Mouse (Mus musculus) kidney, embryonic 16.5 days (tissue): ENCODE data around the gene Gm7534. TPM values are rescaled to one million over a fixed set of nuclear protein-coding genes. Genes with fewer than 3 reads are reported as not detected.

Source experiments
- ATAC-seq: fragments of 200-750 bp; cut with Nextera tagmentation; 2 replicates; pipeline ENCODE4 v1.8.0; 2017; ENCODE audit warnings: moderate TSS enrichment; ENCODE audit not compliant: low FRiP score, low TSS enrichment
- H3K27ac ChIP-seq: fragments of 300-500 bp; sonication (generic); 2 replicates; pipeline ENCODE4 v1.5.1; 2014; ENCODE audit warnings: low read length
- H3K27me3 ChIP-seq: fragments of 300-500 bp; sonication (generic); 2 replicates; pipeline ENCODE4 v1.6.1; 2014; ENCODE audit warnings: low read length, control low read depth, mixed read lengths; ENCODE audit not compliant: insufficient read depth
- H3K36me3 ChIP-seq: fragments of 300-500 bp; sonication (generic); 2 replicates; pipeline ENCODE4 v1.6.1; 2014; ENCODE audit warnings: low read length, control low read depth, mixed read lengths; ENCODE audit not compliant: insufficient read depth
- H3K4me1 ChIP-seq: fragments of 300-500 bp; sonication (generic); 2 replicates; pipeline ENCODE4 v1.6.1; 2014; ENCODE audit warnings: low read length, control low read depth, mixed read lengths; ENCODE audit not compliant: insufficient read depth
- H3K4me2 ChIP-seq: fragments of 300-500 bp; sonication (generic); replicated peaks from 2 replicates; pipeline ENCODE4 v1.6.1; 2014; ENCODE audit warnings: low read depth, low read length
- H3K4me3 ChIP-seq: fragments of 300-500 bp; sonication (generic); 2 replicates; pipeline ENCODE4 v1.5.1; 2014; ENCODE audit warnings: mild to moderate bottlenecking, low read length
- H3K9ac ChIP-seq: fragments of 300-500 bp; sonication (generic); replicated peaks from 2 replicates; pipeline ENCODE4 v1.6.1; 2014; ENCODE audit warnings: low read length
- H3K9me3 ChIP-seq: fragments of 300-500 bp; sonication (generic); 2 replicates; pipeline ENCODE4 v1.6.1; 2016; ENCODE audit warnings: low read length, control low read depth
- WGBS: fragments of 180-500 bp; shearing (Covaris S2); extraction: QIAGEN DNeasy Blood & Tissue Kit; methylation state at CpG from one replicate; pipeline ENCODE4 v1.1.7; 2014; 5-methylcytosine and 5-hydroxymethylcytosine counted together
- polyA plus RNA-seq: library from polyadenylated mRNA; unstranded; fragments of >200 nt; fragmentation: Nextera tagmentation; extraction: Ambion mirVana; gene quantifications from 2 replicates; pipeline ENCODE4 v1.2.1, GENCODE M21; 2015

The Gm7534 gene
- polyA plus RNA-seq = 0.25 and 0.28 TPM in 2 replicates

- H3K4me2 ChIP-seq = no peak within 1 kb of the TSS
- H3K36me3 ChIP-seq = no peaks in the 10 kb centered on the region
- no peaks in the 10 kb centered on the region for H3K9me3 ChIP-seq
- no peak within 1 kb of the TSS for H3K27ac ChIP-seq
- H3K9ac ChIP-seq = no peak within 1 kb of the TSS
- H3K4me3 ChIP-seq = no peak within 1 kb of the TSS
- peaks cover 7% of the 10 kb centered on the region; the same call in 1 of the 2 replicates for H3K4me1 ChIP-seq
- 96% methylated on average over 4 of the region's 4 CpGs for WGBS
- H3K27me3 ChIP-seq = no peaks in the 10 kb centered on the region
- ATAC-seq = no peak
Measured at GRCm38 (mm10) chr4:134202904-134203303, at the start of gene Gm7534. Gene Gm7534, minus strand, starts transcription at chr4:134203004.

GRCm38 (mm10) chr4:134252131-134252910, 49.5 kb upstream of the Gm7534 start:
- Histone ChIP-seq H3K27me3 (peaks cover 61% of the 10 kb centered on the region), H3K36me3 (no peaks in the 10 kb centered on the region), H3K4me2 (peak overlapping the region; percentile 92), H3K9ac (peak overlapping the region; percentile 66), H3K4me3 (peak overlapping the region; percentile 52), H3K27ac (peak overlapping the region; percentile 36), H3K4me1 (peaks cover 62% of the 10 kb centered on the region), H3K9me3 (no peaks in the 10 kb centered on the region)
- 14% methylated on average over 22 of the region's 22 CpGs for WGBS
- ATAC-seq = no peak

- ATAC-seq = no peak
- Histone ChIP-seq H3K4me3 (peak overlapping the region; percentile 52), H3K36me3 (no peaks in the 10 kb centered on the region), H3K27me3 (peaks cover 65% of the 10 kb centered on the region), H3K27ac (no peak overlapping the region), H3K4me2 (peak overlapping the region; percentile 92), H3K9ac (peak overlapping the region; percentile 66), H3K4me1 (peaks cover 55% of the 10 kb centered on the region), H3K9me3 (no peaks in the 10 kb centered on the region)
- under 1% methylated on average over 90 of the region's 91 CpGs for WGBS
Measured at GRCm38 (mm10) chr4:134251241-134252130, 48.7 kb upstream of the Gm7534 start.

GRCm38 (mm10) chr4:134250930-134251240, 48.1 kb upstream of the Gm7534 start:
- WGBS = 13% methylated on average over 10 of the region's 10 CpGs
- Histone ChIP-seq H3K9ac (peak overlapping the region; percentile 66), H3K4me3 (peak overlapping the region; percentile 52), H3K9me3 (no peaks in the 10 kb centered on the region), H3K4me2 (peak overlapping the region; percentile 92), H3K4me1 (peaks cover 56% of the 10 kb centered on the region), H3K27me3 (peaks cover 65% of the 10 kb centered on the region), H3K36me3 (no peaks in the 10 kb centered on the region), H3K27ac (no peak overlapping the region)
- no peak for ATAC-seq

GRCm38 (mm10) chr4:134250116-134250929, 47.5 kb upstream of the Gm7534 start:
- peak overlapping the region; percentile 52 for H3K4me3 ChIP-seq
- H3K27ac ChIP-seq = no peak overlapping the region
- peak overlapping the region; percentile 58; the same call in 1 of the 2 replicates for H3K9ac ChIP-seq
- H3K9me3 ChIP-seq = no peaks in the 10 kb centered on the region
- ATAC-seq = no peak
- WGBS = 11% methylated on average over 27 of the region's 27 CpGs
- H3K27me3 ChIP-seq = peaks cover 65% of the 10 kb centered on the region
- peak overlapping the region; percentile 92 for H3K4me2 ChIP-seq
- peaks cover 55% of the 10 kb centered on the region for H3K4me1 ChIP-seq
- H3K36me3 ChIP-seq = no peaks in the 10 kb centered on the region

- WGBS = under 1% methylated on average over 30 of the region's 30 CpGs
- Histone ChIP-seq H3K27me3 (peaks cover 65% of the 10 kb centered on the region), H3K36me3 (no peaks in the 10 kb centered on the region), H3K9me3 (no peaks in the 10 kb centered on the region), H3K4me3 (peak overlapping the region; percentile 52), H3K4me1 (peaks cover 58% of the 10 kb centered on the region), H3K4me2 (peak overlapping the region; percentile 92), H3K9ac (peak overlapping the region; percentile 58), H3K27ac (no peak overlapping the region)
- peak; percentile 21 for ATAC-seq
Measured at GRCm38 (mm10) chr4:134249651-134250050, 46.8 kb upstream of the Gm7534 start.

GRCm38 (mm10) chr4:134246719-134247258, 44.0 kb upstream of the Gm7534 start, which contains the start of gene Gm30191:
Gene Gm30191, plus strand, starts transcription at chr4:134246935.
- Histone ChIP-seq H3K4me2 (peak within 1 kb of the TSS; percentile 95), H3K9ac (peak within 1 kb of the TSS; percentile 81), H3K4me3 (peak within 1 kb of the TSS; percentile 79), H3K36me3 (0 out of 2 replicates have a peak, but pooled peaks cover 5% of the 10 kb centered on the region), H3K27ac (no peak within 1 kb of the TSS), H3K9me3 (no peaks in the 10 kb centered on the region), H3K4me1 (peaks cover 42% of the 10 kb centered on the region), H3K27me3 (peaks cover 43% of the 10 kb centered on the region)
- 79% methylated on average over 7 of the region's 7 CpGs for WGBS
- no peak for ATAC-seq

- Histone ChIP-seq H3K27me3 (peaks cover 38% of the 10 kb centered on the region), H3K9me3 (no peaks in the 10 kb centered on the region), H3K4me1 (peaks cover 36% of the 10 kb centered on the region), H3K27ac (no peak overlapping the region), H3K4me3 (no peak overlapping the region), H3K9ac (no peak overlapping the region), H3K36me3 (0 out of 2 replicates have a peak, but pooled peaks cover 5% of the 10 kb centered on the region), H3K4me2 (peak overlapping the region; percentile 95)
- no peak for ATAC-seq
- 42% methylated on average over 4 of the region's 4 CpGs for WGBS
Measured at GRCm38 (mm10) chr4:134246256-134246655, 43.5 kb upstream of the Gm7534 start.
